13 mouse cellular contexts compared by ENCODE assay signal in the genomic region with DNA sequence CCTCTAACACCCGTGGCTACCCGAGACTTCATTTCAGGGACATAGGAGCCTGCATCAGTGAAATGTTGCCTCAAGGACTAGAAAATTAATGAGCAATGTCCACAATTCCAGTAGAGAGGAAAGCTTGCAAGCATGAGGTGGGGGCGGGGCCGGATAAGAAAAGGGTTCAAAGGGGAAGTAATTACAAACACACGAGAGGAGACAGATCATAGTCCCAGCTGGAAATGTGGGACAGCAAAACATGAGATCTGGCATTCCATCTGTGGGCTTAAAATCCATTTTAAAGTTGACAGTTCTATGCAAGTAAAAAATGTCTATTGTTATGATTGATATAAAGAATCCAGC. TPM values are rescaled to one million over a fixed set of nuclear protein-coding genes. Genes with fewer than 3 reads are reported as not detected.
DNase-seq lines count a peak whose midpoint lies in the region; ATAC-seq lines count a peak whose summit lies in the region.
"Had no signal": no experiment of that assay in that cellular context is flagged by ENCODE, and none has a peak within 500 bp of the region (broad histone marks: within the 10 kb centered on the region; RNA-seq: fewer than 3 reads in every experiment).

No protein-coding gene starts in this region.

- H3K27me3 ChIP-seq in heart, embryonic 10.5 days (ENCODE audit: insufficient read depth, poor library complexity, severe bottlenecking): no peaks in the 10 kb centered on the region
- H3K27me3 ChIP-seq in midbrain, embryonic 16.5 days (ENCODE audit: control insufficient read depth, insufficient read depth, low read depth, low read length): no peaks in the 10 kb centered on the region
- H3K27me3 ChIP-seq in midbrain, embryonic 11.5 days (ENCODE audit: control insufficient read depth, insufficient read depth, low read length): no peaks in the 10 kb centered on the region
- H3K27me3 ChIP-seq in kidney, embryonic 14.5 days (ENCODE audit: control insufficient read depth, insufficient read depth, low read length): no peaks in the 10 kb centered on the region
- H3K27me3 ChIP-seq: stomach, embryonic 15.5 days had no signal

- no peak for ATAC-seq in midbrain, embryonic 16.5 days
- ATAC-seq in midbrain, embryonic 11.5 days (ENCODE audit: low FRiP score): no peak
- ATAC-seq in kidney, embryonic 14.5 days (ENCODE audit: low FRiP score, low TSS enrichment): no peak; the same call in 1 of the 2 replicates
- no peak for ATAC-seq in megakaryocyte-erythroid progenitor cell, adult 5-6 weeks (replicated peaks; ENCODE audit: low FRiP score, low TSS enrichment, poor library complexity, severe bottlenecking)

- no peaks in the 10 kb centered on the region for H3K9me3 ChIP-seq in heart, embryonic 10.5 days
- H3K9me3 ChIP-seq in midbrain, embryonic 16.5 days (replicated peaks; ENCODE audit: control insufficient read depth, low read length, poor library complexity, severe bottlenecking): no peaks in the 10 kb centered on the region
- H3K9me3 ChIP-seq in midbrain, embryonic 11.5 days (ENCODE audit: control insufficient read depth, low read length): no peaks in the 10 kb centered on the region
- no peaks in the 10 kb centered on the region; the same call in 1 of the 2 replicates for H3K9me3 ChIP-seq in kidney, embryonic 14.5 days (ENCODE audit: control insufficient read depth, low read length)
- H3K9me3 ChIP-seq: stomach, embryonic 15.5 days had no signal

- WGBS in heart, embryonic 10.5 days: 68% methylated on average over 5 of the region's 5 CpGs
- WGBS in midbrain, embryonic 16.5 days: 65% methylated on average over 5 of the region's 5 CpGs
- WGBS in midbrain, embryonic 11.5 days: 79% methylated on average over 5 of the region's 5 CpGs
- WGBS in kidney, embryonic 14.5 days: 20% methylated on average over 5 of the region's 5 CpGs

- peak overlapping the region; percentile 84 for H3K27ac ChIP-seq in heart, embryonic 10.5 days
- H3K27ac ChIP-seq in midbrain, embryonic 16.5 days (ENCODE audit: low read length): peak overlapping the region; percentile 11; the same call in 1 of the 2 replicates
- no peak overlapping the region for H3K27ac ChIP-seq in midbrain, embryonic 11.5 days (ENCODE audit: low read depth, low read length)
- H3K27ac ChIP-seq in kidney, embryonic 14.5 days (ENCODE audit: low read depth, low read length): peak overlapping the region; percentile 17; the same call in 1 of the 2 replicates
- H3K27ac ChIP-seq: stomach, embryonic 15.5 days had no signal

- peaks cover 41% of the 10 kb centered on the region for H3K4me1 ChIP-seq in heart, embryonic 10.5 days
- peaks cover 3% of the 10 kb centered on the region; the same call in 1 of the 2 replicates for H3K4me1 ChIP-seq in midbrain, embryonic 16.5 days (ENCODE audit: control insufficient read depth, insufficient read depth, low read length)
- peaks cover 23% of the 10 kb centered on the region for H3K4me1 ChIP-seq in midbrain, embryonic 11.5 days (ENCODE audit: control insufficient read depth, insufficient read depth, low read length)
- H3K4me1 ChIP-seq in kidney, embryonic 14.5 days (ENCODE audit: control insufficient read depth, insufficient read depth, low read length): peaks cover 14% of the 10 kb centered on the region

- no peak overlapping the region for H3K9ac ChIP-seq in midbrain, embryonic 16.5 days (ENCODE audit: low read depth, low read length)
- H3K9ac ChIP-seq in midbrain, embryonic 11.5 days (ENCODE audit: low read length): no peak overlapping the region
- no peak overlapping the region for H3K9ac ChIP-seq in kidney, embryonic 14.5 days (ENCODE audit: low read depth, low read length)
- H3K9ac ChIP-seq: stomach, embryonic 15.5 days had no signal

- no peak for DNase-seq in heart, embryonic 10.5 days (ENCODE audit: low spot score)
- no peak for DNase-seq in heart, adult 9 months (ENCODE audit: low spot score in 2 of 2)
- DNase-seq in midbrain, embryonic 11.5 days (ENCODE audit: low spot score, missing footprints): no peak
- peak; percentile 31 to 65 for DNase-seq in lung, postnatal 4 days
- no peak for DNase-seq in thymus, postnatal 36 days
- DNase-seq: B cell, adult 2 months; embryo, embryonic 11 days; layer of hippocampus, adult 9-11 months had no signal

- no peak overlapping the region for H3K4me3 ChIP-seq in heart, embryonic 10.5 days
- no peak overlapping the region for H3K4me3 ChIP-seq in midbrain, embryonic 16.5 days (ENCODE audit: low read depth, low read length)
- H3K4me3 ChIP-seq in midbrain, embryonic 11.5 days (ENCODE audit: low read depth, low read length): no peak overlapping the region
- no peak overlapping the region for H3K4me3 ChIP-seq in kidney, embryonic 14.5 days (ENCODE audit: low read length)
- H3K4me3 ChIP-seq: stomach, embryonic 15.5 days had no signal

- H3K36me3 ChIP-seq in heart, embryonic 10.5 days: no peaks in the 10 kb centered on the region
- H3K36me3 ChIP-seq in midbrain, embryonic 16.5 days (ENCODE audit: control insufficient read depth, insufficient read depth, low read length): no peaks in the 10 kb centered on the region
- no peaks in the 10 kb centered on the region for H3K36me3 ChIP-seq in midbrain, embryonic 11.5 days (ENCODE audit: control insufficient read depth, insufficient read depth, low read length)
- no peaks in the 10 kb centered on the region for H3K36me3 ChIP-seq in kidney, embryonic 14.5 days (ENCODE audit: control insufficient read depth, insufficient read depth, low read length)
- H3K36me3 ChIP-seq: stomach, embryonic 15.5 days had no signal

- H3K4me2 ChIP-seq in midbrain, embryonic 16.5 days (ENCODE audit: low read length): no peak overlapping the region
- H3K4me2 ChIP-seq in midbrain, embryonic 11.5 days: no peak overlapping the region
- no peak overlapping the region for H3K4me2 ChIP-seq in kidney, embryonic 14.5 days (replicated peaks; ENCODE audit: low read depth, low read length)
- H3K4me2 ChIP-seq: liver, embryonic 11.5 days; stomach, embryonic 15.5 days had no signal

RNA-seq across cellular contexts. Expression of a gene that starts 40.9 kb away (rescaled TPM):
- 1.8 and 1.9 TPM in 2 replicates for polyA plus RNA-seq in heart, embryonic 10.5 days (2016; fragmentation: Nextera tagmentation; extraction: Ambion mirVana)
- polyA plus RNA-seq in midbrain, embryonic 16.5 days (2015; fragmentation: Nextera tagmentation; extraction: Ambion mirVana): 5.5 and 5.6 TPM in 2 replicates
- polyA plus RNA-seq in midbrain, embryonic 11.5 days (2014; fragmentation: Nextera tagmentation; extraction: Ambion mirVana): 4.8 TPM in 2 replicates
- polyA plus RNA-seq in kidney, embryonic 14.5 days (2014; fragmentation: Nextera tagmentation; extraction: Ambion mirVana): 3.0 and 4.1 TPM in 2 replicates
- total RNA-seq in megakaryocyte-erythroid progenitor cell, adult 5-6 weeks (2014; fragmentation: Nextera tagmentation): 3.2 and 4.0 TPM in 2 replicates
- total RNA-seq in megakaryocyte-erythroid progenitor cell, adult 5-6 weeks (2017): 0.61 and 1.1 TPM in 2 replicates

RNA-seq across cellular contexts. Expression of a gene that starts 52.6 kb away (rescaled TPM):
- 83.9 and 87.7 TPM in 2 replicates for polyA plus RNA-seq in heart, embryonic 10.5 days (2016; fragmentation: Nextera tagmentation; extraction: Ambion mirVana)
- polyA plus RNA-seq in midbrain, embryonic 16.5 days (2015; fragmentation: Nextera tagmentation; extraction: Ambion mirVana): 45.9 and 52.3 TPM in 2 replicates
- 83.6 and 89.2 TPM in 2 replicates for polyA plus RNA-seq in midbrain, embryonic 11.5 days (2014; fragmentation: Nextera tagmentation; extraction: Ambion mirVana)
- polyA plus RNA-seq in kidney, embryonic 14.5 days (2014; fragmentation: Nextera tagmentation; extraction: Ambion mirVana): 87.6 and 121 TPM in 2 replicates
- total RNA-seq in megakaryocyte-erythroid progenitor cell, adult 5-6 weeks (2014; fragmentation: Nextera tagmentation): 0.44 and 6.0 TPM in 2 replicates
- 1.4 and 3.0 TPM in 2 replicates for total RNA-seq in megakaryocyte-erythroid progenitor cell, adult 5-6 weeks (2017)

Comparison
In these comparisons a context has a peak if more than half of its experiments do, and no peak if none do; other contexts are left out.
1. DNase-seq: peak in lung, postnatal 4 days (2 of 2); none in heart, embryonic 10.5 days (single experiment), heart, adult 9 months (0 of 2), midbrain, embryonic 11.5 days (single experiment) and thymus, postnatal 36 days (0 of 2).